Mouse (Mus musculus): ENCODE results near the gene Ulk1.

- TF ChIP-seq CTCF (IDR thresholded peaks at IDR 0.05; ENCODE audit: low read depth) (no peak), EP300 (IDR thresholded peaks at IDR 0.05; ENCODE audit: low read depth) (no peak)
These were observed 2.4 kb downstream of the Ulk1 start for GRCm38 (mm10) chr5:110807453-110807852.
